ENCODE assay signal across 12 mouse cellular contexts in the genomic region with DNA sequence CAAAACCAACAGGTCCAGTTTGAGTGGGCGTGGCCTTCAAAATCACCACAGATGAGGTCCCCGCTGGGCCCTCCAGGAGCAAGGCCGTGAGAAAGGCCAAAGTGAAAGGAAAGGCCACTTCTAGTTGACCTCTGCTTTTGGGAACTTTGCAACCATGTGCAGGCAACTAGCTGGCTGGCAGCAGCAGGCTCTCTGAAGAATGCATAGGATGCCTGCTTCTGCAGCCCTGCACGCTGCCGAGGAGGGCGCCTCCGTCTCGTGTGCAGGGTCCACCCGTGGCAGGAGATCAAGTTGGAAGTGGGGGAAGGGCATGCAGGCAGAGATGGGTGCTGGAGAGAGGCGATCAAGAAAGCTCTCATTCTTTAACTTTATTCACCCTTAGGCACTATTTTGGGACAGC. TPM values are rescaled to one million over a fixed set of nuclear protein-coding genes. Genes with fewer than 3 reads are reported as not detected.
A peak's percentile ranks its signal among the peaks of the same experiment; 100 is the strongest.
DNase-seq lines count a peak whose midpoint lies in the region; ATAC-seq and TF ChIP-seq lines count a peak whose summit lies in the region.
"Had no signal": no experiment of that assay in that cellular context is flagged by ENCODE, and none has a peak within 500 bp of the region (broad histone marks: within the 10 kb centered on the region; RNA-seq: fewer than 3 reads in every experiment).

No protein-coding gene starts in this region.

- peaks cover 71% of the 10 kb centered on the region for H3K27me3 ChIP-seq in heart, embryonic 16.5 days (ENCODE audit: control insufficient read depth, insufficient read depth, low read length)
- H3K27me3 ChIP-seq in hindbrain, embryonic 14.5 days (ENCODE audit: control insufficient read depth, insufficient read depth, low read length): peaks cover 36% of the 10 kb centered on the region
- H3K27me3 ChIP-seq in liver, postnatal 0 days (ENCODE audit: insufficient read depth, low read length): peaks cover 35% of the 10 kb centered on the region

- no peak for ATAC-seq in heart, embryonic 16.5 days (replicated peaks; ENCODE audit: extremely low read depth, insufficient read depth, low FRiP score)
- ATAC-seq in hindbrain, embryonic 14.5 days (ENCODE audit: low FRiP score): no peak
- no peak for ATAC-seq in liver, postnatal 0 days

- no peaks in the 10 kb centered on the region for H3K36me3 ChIP-seq in heart, embryonic 16.5 days (ENCODE audit: control insufficient read depth, insufficient read depth)
- no peaks in the 10 kb centered on the region for H3K36me3 ChIP-seq in hindbrain, embryonic 14.5 days (replicated peaks; ENCODE audit: control insufficient read depth, insufficient read depth)
- no peaks in the 10 kb centered on the region for H3K36me3 ChIP-seq in liver, postnatal 0 days (replicated peaks; ENCODE audit: insufficient read depth, low read length)
- H3K36me3 ChIP-seq: liver, embryonic 15.5 days had no signal

- H3K27ac ChIP-seq in heart, embryonic 16.5 days (ENCODE audit: low read length): no peak overlapping the region
- no peak overlapping the region for H3K27ac ChIP-seq in hindbrain, embryonic 14.5 days
- H3K27ac ChIP-seq in liver, postnatal 0 days (ENCODE audit: low read depth): no peak overlapping the region
- H3K27ac ChIP-seq: liver, embryonic 15.5 days had no signal

- TF ChIP-seq EP300 in liver, postnatal 0 days (IDR thresholded peaks at IDR 0.05; ENCODE audit: low read depth): no peak

- H3K9me3 ChIP-seq in heart, embryonic 16.5 days (replicated peaks; ENCODE audit: control insufficient read depth, low read length): no peaks in the 10 kb centered on the region
- no peaks in the 10 kb centered on the region for H3K9me3 ChIP-seq in hindbrain, embryonic 14.5 days (ENCODE audit: control insufficient read depth, low read length)
- H3K9me3 ChIP-seq in liver, postnatal 0 days (ENCODE audit: low read length): no peaks in the 10 kb centered on the region
- H3K9me3 ChIP-seq: liver, embryonic 15.5 days had no signal

- peak overlapping the region; percentile 79; the same call in 1 of the 2 replicates for H3K4me2 ChIP-seq in heart, embryonic 16.5 days (ENCODE audit: low read depth, low read length)
- H3K4me2 ChIP-seq in hindbrain, embryonic 14.5 days (replicated peaks): peak overlapping the region; percentile 74
- no peak overlapping the region for H3K4me2 ChIP-seq in liver, postnatal 0 days (ENCODE audit: low read depth, low read length)
- H3K4me2 ChIP-seq: liver, embryonic 15.5 days had no signal

- DNase-seq in heart, postnatal 36 days: no peak
- DNase-seq in embryo, embryonic 9.5 days (ENCODE audit: extremely low spot score): peak; percentile 45
- no peak for DNase-seq in hindbrain, embryonic 14.5 days (ENCODE audit: low spot score)
- DNase-seq in neural tube, embryonic 10.5 days (ENCODE audit: extremely low spot score, low spot score): peak; percentile 25
- no peak for DNase-seq in liver, postnatal 0 days
- DNase-seq in spleen, postnatal 36 days (ENCODE audit: low spot score in 2 of 2): no peak
- no peak for DNase-seq in Muller cell, postnatal 12 days (ENCODE audit: inconsistent ontology term)
- DNase-seq: kidney, adult 18-20 months; thymus, postnatal 25 days had no signal

- intact Hi-C loops in heart, postnatal 36 days (cut with DNase I): loop anchor here (2.0 to 5.0 kb wide), 2 partner anchors 69 to 305 kb away; no protein-coding TSS in a partner anchor

- 31% methylated on average over 10 of the region's 10 CpGs for WGBS in heart, embryonic 16.5 days
- WGBS in hindbrain, embryonic 14.5 days: 8% methylated on average over 10 of the region's 10 CpGs
- 34% methylated on average over 10 of the region's 10 CpGs for WGBS in liver, postnatal 0 days (ENCODE audit: insufficient replicate concordance)

- H3K4me3 ChIP-seq in heart, embryonic 16.5 days (ENCODE audit: low read length): peak overlapping the region; percentile 14
- H3K4me3 ChIP-seq in hindbrain, embryonic 14.5 days (replicated peaks; ENCODE audit: low read length): peak overlapping the region; percentile 46
- H3K4me3 ChIP-seq in liver, postnatal 0 days (ENCODE audit: low read depth, low read length): no peak overlapping the region
- H3K4me3 ChIP-seq: erythroblast, embryonic 14.5 days; liver, embryonic 15.5 days had no signal

- no peak overlapping the region for H3K9ac ChIP-seq in heart, embryonic 16.5 days (ENCODE audit: low read length)
- H3K9ac ChIP-seq in hindbrain, embryonic 14.5 days: no peak overlapping the region
- no peak overlapping the region for H3K9ac ChIP-seq in liver, postnatal 0 days (replicated peaks)
- H3K9ac ChIP-seq: liver, embryonic 15.5 days had no signal

- TF ChIP-seq CTCF in liver, postnatal 0 days (IDR thresholded peaks at IDR 0.05; ENCODE audit: low read depth): no peak

- peaks cover 23% of the 10 kb centered on the region for H3K4me1 ChIP-seq in heart, embryonic 16.5 days (ENCODE audit: control insufficient read depth, insufficient read depth, low read length)
- H3K4me1 ChIP-seq in hindbrain, embryonic 14.5 days (replicated peaks; ENCODE audit: control insufficient read depth, insufficient read depth, low read length): peaks cover 12% of the 10 kb centered on the region
- H3K4me1 ChIP-seq in liver, postnatal 0 days (ENCODE audit: insufficient read depth): peaks cover 8% of the 10 kb centered on the region

RNA-seq across cellular contexts. Expression of a gene that starts 1.3 kb away (rescaled TPM):
- polyA plus RNA-seq in heart, embryonic 16.5 days (2015; fragmentation: Nextera tagmentation; extraction: Ambion mirVana): 0.44 and 1.00 TPM in 2 replicates
- total RNA-seq in heart, postnatal 36 days (2021): 1 to 10 TPM; 1.3 to 1.8 TPM
- polyA plus RNA-seq in hindbrain, embryonic 14.5 days (2014; fragmentation: Nextera tagmentation; extraction: Ambion mirVana): 15.6 and 16.1 TPM in 2 replicates
- 0.02 and 0.07 TPM in 2 replicates for polyA plus RNA-seq in liver, postnatal 0 days (2015; fragmentation: Nextera tagmentation; extraction: Ambion mirVana)
- polyA plus RNA-seq: erythroblast, embryonic 14.5 days had no signal

Comparison
In these comparisons a context has a peak if more than half of its experiments do, and no peak if none do; other contexts are left out.
1. DNase-seq: peak in embryo, embryonic 9.5 days (single experiment) and neural tube, embryonic 10.5 days (single experiment); none in heart, postnatal 36 days (0 of 2), hindbrain, embryonic 14.5 days (single experiment), liver, postnatal 0 days (single experiment), spleen, postnatal 36 days (0 of 2) and Muller cell, postnatal 12 days (single experiment).